Comparison of ENCODE assay signal across 8 mouse cellular contexts in genomic region chr4:149136982-149137770, GRCm38 (mm10). TPM values are rescaled to one million over a fixed set of nuclear protein-coding genes. Genes with fewer than 3 reads are reported as not detected.
A peak's percentile ranks its signal among the peaks of the same experiment; 100 is the strongest.
DNase-seq lines count a peak whose midpoint lies in the region; ATAC-seq and TF ChIP-seq lines count a peak whose summit lies in the region.

TSS of gene Cenps (minus strand) at chr4:149137629.

- no peaks in the 10 kb centered on the region for H3K27me3 ChIP-seq in heart, embryonic 11.5 days (ENCODE audit: control insufficient read depth, insufficient read depth, low read length)
- H3K27me3 ChIP-seq in kidney, embryonic 16.5 days (ENCODE audit: insufficient read depth, low read length), result no peaks in the 10 kb centered on the region
- H3K27me3 ChIP-seq in liver, adult 2 months (ENCODE audit: control insufficient read depth, insufficient read depth, low read length), result no peaks in the 10 kb centered on the region
- no peaks in the 10 kb centered on the region for H3K27me3 ChIP-seq in myocyte (ENCODE audit: control insufficient read depth, insufficient read depth, insufficient read length)
- 0 out of 2 replicates have a peak, but pooled peaks cover 1% of the 10 kb centered on the region for H3K27me3 ChIP-seq in splenic B cell, adult 2 months (ENCODE audit: control insufficient read depth, insufficient read depth, low read length, poor library complexity, severe bottlenecking)

- H3K4me3 ChIP-seq in bone marrow macrophage, adult 2 months (ENCODE audit: insufficient read depth, low read length), result peak within 1 kb of the TSS; percentile 61
- H3K4me3 ChIP-seq in embryonic fibroblast, embryonic 13.5 days (ENCODE audit: insufficient read depth, low read length), result peak within 1 kb of the TSS; percentile 52
- H3K4me3 ChIP-seq in heart, embryonic 11.5 days (ENCODE audit: low read depth, low read length), result peak within 1 kb of the TSS; percentile 50
- H3K4me3 ChIP-seq in kidney, embryonic 16.5 days (ENCODE audit: low read length), result peak within 1 kb of the TSS; percentile 65
- peak within 1 kb of the TSS; percentile 73 for H3K4me3 ChIP-seq in liver, adult 2 months (ENCODE audit: insufficient read depth, low read depth, low read length)
- peak within 1 kb of the TSS; percentile 56 for H3K4me3 ChIP-seq in myocyte

- H3K9me3 ChIP-seq in heart, embryonic 11.5 days (replicated peaks; ENCODE audit: control insufficient read depth, low read length), result no peaks in the 10 kb centered on the region
- H3K9me3 ChIP-seq in kidney, embryonic 16.5 days (ENCODE audit: low read length), result no peaks in the 10 kb centered on the region

- peak within 1 kb of the TSS; percentile 63 for H3K9ac ChIP-seq in heart, embryonic 11.5 days (ENCODE audit: low read depth, low read length)
- peak within 1 kb of the TSS; percentile 78 for H3K9ac ChIP-seq in kidney, embryonic 16.5 days (replicated peaks; ENCODE audit: low read length)
- H3K9ac ChIP-seq in liver, adult 2 months (ENCODE audit: low read depth, low read length), result peak within 1 kb of the TSS; percentile 58

- WGBS in heart, embryonic 11.5 days (ENCODE audit: insufficient replicate concordance), result 1% methylated on average over 68 of the region's 68 CpGs
- WGBS in kidney, embryonic 16.5 days, result 1% methylated on average over 68 of the region's 68 CpGs
- 3% methylated on average over 68 of the region's 68 CpGs for WGBS in liver, adult 2 months

- peak within 1 kb of the TSS; percentile 47 for H3K27ac ChIP-seq in bone marrow macrophage, adult 2 months (ENCODE audit: insufficient read depth, low read depth, low read length)
- no peak within 1 kb of the TSS for H3K27ac ChIP-seq in embryonic fibroblast, embryonic 13.5 days (ENCODE audit: insufficient read depth, low read length)
- peak within 1 kb of the TSS; percentile 83 for H3K27ac ChIP-seq in heart, embryonic 11.5 days (ENCODE audit: low read depth, low read length)
- peak within 1 kb of the TSS; percentile 92 for H3K27ac ChIP-seq in kidney, embryonic 16.5 days (ENCODE audit: low read length)
- no peak within 1 kb of the TSS for H3K27ac ChIP-seq in liver, adult 2 months (replicated peaks; ENCODE audit: insufficient read depth, low read depth, low read length)

- TF ChIP-seq CTCF in bone marrow macrophage, adult 2 months (IDR thresholded peaks at IDR 0.05; ENCODE audit: low read depth, low read length), result peak; percentile 72; the same call in 1 of the 2 replicates
- peak; percentile 85 for TF ChIP-seq CTCF in embryonic fibroblast, embryonic 13.5 days (IDR thresholded peaks at IDR 0.05; ENCODE audit: borderline replicate concordance, insufficient read depth, low read length)
- peak; percentile 87 for TF ChIP-seq CTCF in liver, adult 2 months (IDR thresholded peaks at IDR 0.05; ENCODE audit: low read depth, low read length)

- peak within 1 kb of the TSS; percentile 68 for H3K4me2 ChIP-seq in heart, embryonic 11.5 days
- H3K4me2 ChIP-seq in kidney, embryonic 16.5 days (replicated peaks; ENCODE audit: low read depth, low read length), result peak within 1 kb of the TSS; percentile 66
- H3K4me2 ChIP-seq in myocyte (ENCODE audit: low read depth), result peak within 1 kb of the TSS; percentile 78

- no peaks in the 10 kb centered on the region for H3K79me2 ChIP-seq in liver, adult 2 months (ENCODE audit: control insufficient read depth, insufficient read depth, low read length)
- peaks cover 3% of the 10 kb centered on the region for H3K79me2 ChIP-seq in myocyte (ENCODE audit: control insufficient read depth, insufficient read depth)

- TF ChIP-seq POLR2A in bone marrow macrophage, adult 2 months (IDR thresholded peaks at IDR 0.05; ENCODE audit: borderline replicate concordance, low read depth, low read length), result no peak
- TF ChIP-seq POLR2A in embryonic fibroblast, embryonic 13.5 days (IDR thresholded peaks at IDR 0.05; ENCODE audit: low read depth, low read length), result peak; percentile 63
- no peak for TF ChIP-seq POLR2A in liver, adult 2 months (IDR thresholded peaks at IDR 0.05; ENCODE audit: extremely low read depth, insufficient read depth, low read length)
- TF ChIP-seq POLR2A in myocyte (IDR thresholded peaks at IDR 0.05; ENCODE audit: insufficient read length, low read depth), result peak; percentile 58

- peaks cover 4% of the 10 kb centered on the region for H3K4me1 ChIP-seq in bone marrow macrophage, adult 2 months (ENCODE audit: control insufficient read depth, insufficient read depth, low read length)
- H3K4me1 ChIP-seq in embryonic fibroblast, embryonic 13.5 days (ENCODE audit: control insufficient read depth, insufficient read depth, low read length), result peaks cover 3% of the 10 kb centered on the region
- H3K4me1 ChIP-seq in heart, embryonic 11.5 days (ENCODE audit: control insufficient read depth, insufficient read depth, low read length), result no peaks in the 10 kb centered on the region
- peaks cover 6% of the 10 kb centered on the region for H3K4me1 ChIP-seq in kidney, embryonic 16.5 days (ENCODE audit: insufficient read depth, low read length)
- H3K4me1 ChIP-seq in liver, adult 2 months (ENCODE audit: control insufficient read depth, insufficient read depth, low read length), result no peaks in the 10 kb centered on the region

- ATAC-seq in heart, embryonic 11.5 days (replicated peaks; ENCODE audit: insufficient number of reproducible peaks, low FRiP score, low TSS enrichment), result peak; percentile 81
- peak; percentile 94 for ATAC-seq in kidney, embryonic 16.5 days (ENCODE audit: low FRiP score, low TSS enrichment)

- no peaks in the 10 kb centered on the region for H3K36me3 ChIP-seq in heart, embryonic 11.5 days (ENCODE audit: control insufficient read depth, insufficient read depth, low read length)
- H3K36me3 ChIP-seq in kidney, embryonic 16.5 days (ENCODE audit: insufficient read depth, low read length), result no peaks in the 10 kb centered on the region
- no peaks in the 10 kb centered on the region for H3K36me3 ChIP-seq in liver, adult 2 months (ENCODE audit: control insufficient read depth, insufficient read depth, low read length)
- no peaks in the 10 kb centered on the region for H3K36me3 ChIP-seq in myocyte (ENCODE audit: control insufficient read depth, insufficient read depth)
- H3K36me3 ChIP-seq in splenic B cell, adult 2 months (ENCODE audit: control insufficient read depth, insufficient read depth, low read length, poor library complexity, severe bottlenecking), result no peaks in the 10 kb centered on the region

- peak within 1 kb of the TSS; percentile 5 for H3ac ChIP-seq in myocyte (ENCODE audit: control insufficient read depth, insufficient read length)

- DNase-seq in A20 (ENCODE audit: low read depth, low spot score), result peak; percentile 95
- DNase-seq in liver, adult 2 months (ENCODE audit: extremely low read depth, low read depth, low spot score), result peak; percentile 51
- peak; percentile 93 for DNase-seq in splenic B cell, adult 2 months (ENCODE audit: low read depth, low spot score)

TF ChIP-seq in myocyte, 11 proteins besides CTCF, POLR2A, EP300 and RAD21:
- peak; percentile 89 for TF ChIP-seq E2F4 (IDR thresholded peaks at IDR 0.05; ENCODE audit: insufficient read depth)
- no peak for TF ChIP-seq MYOD1 (IDR thresholded peaks at IDR 0.05; ENCODE audit: control insufficient read depth in 1 of 3, insufficient read length in 2 of 3, low read depth in 2 of 3)
- no peak for TF ChIP-seq REST (IDR thresholded peaks at IDR 0.05; ENCODE audit: insufficient read depth, insufficient read length)
- no peak for TF ChIP-seq TCF12 (IDR thresholded peaks at IDR 0.05; ENCODE audit: insufficient read depth, poor library complexity, severe bottlenecking)
- peak; percentile 24 for TF ChIP-seq SRF (IDR thresholded peaks at IDR 0.05; ENCODE audit: control insufficient read depth, insufficient read length, low read depth)
- no peak for TF ChIP-seq MAX (IDR thresholded peaks at IDR 0.05; ENCODE audit: low read depth)
- TF ChIP-seq TCF3 (IDR thresholded peaks at IDR 0.05; ENCODE audit: insufficient read length, low read depth), result no peak
- TF ChIP-seq MYOG (IDR thresholded peaks at IDR 0.05; ENCODE audit: control insufficient read depth in 1 of 3, insufficient read depth in 1 of 3, insufficient read length in 2 of 3, low read depth in 2 of 3), result no peak
- no peak for TF ChIP-seq CEBPB (IDR thresholded peaks at IDR 0.05; ENCODE audit: insufficient read depth, poor library complexity, severe bottlenecking)
- TF ChIP-seq USF1 (IDR thresholded peaks at IDR 0.05; ENCODE audit: low read depth), result no peak
- no peak for TF ChIP-seq POLR2AphosphoS2 (IDR thresholded peaks at IDR 0.05; ENCODE audit: insufficient read length, low read depth)
TF ChIP-seq in myocyte: peak in this region for 2.

RNA-seq across cellular contexts. Expression of gene Cenps, which starts in this region (rescaled TPM):
- 7.2 and 7.3 TPM in 2 replicates for polyA plus RNA-seq in bone marrow macrophage, adult 2 months (2012; ENCODE audit: insufficient read depth, insufficient read length, missing spikeins)
- 7.3 and 8.9 TPM in 2 replicates for polyA plus RNA-seq in embryonic fibroblast, embryonic 13.5 days (2011; ENCODE audit: insufficient read length, low read depth, missing spikeins)
- 30.1 and 33.3 TPM in 2 replicates for polyA plus RNA-seq in heart, embryonic 11.5 days (2014; fragmentation: Nextera tagmentation; extraction: Ambion mirVana)
- polyA plus RNA-seq in kidney, embryonic 16.5 days (2015; fragmentation: Nextera tagmentation; extraction: Ambion mirVana), result 34.0 and 36.3 TPM in 2 replicates
- 0.40 and 0.46 TPM in 2 replicates for total RNA-seq in liver, adult 2 months (2014; rRNA removed)
- 0.19 and 0.33 TPM in 2 replicates for polyA plus RNA-seq in liver, adult 2 months (2012; rRNA removed)
- 7.3 TPM for polyA plus RNA-seq in myocyte (2012; fragmentation: generic; extraction: Trizol)

Comparison
In these comparisons a context has a peak if more than half of its experiments do, and no peak if none do; other contexts are left out.
1. Peak in DNase-seq, H3K4me3 ChIP-seq and H3K9ac ChIP-seq in liver, adult 2 months; RNA of the gene not detected or under 1 TPM.
2. H3K27ac ChIP-seq: peak in bone marrow macrophage, adult 2 months (single experiment), heart, embryonic 11.5 days (single experiment) and kidney, embryonic 16.5 days (single experiment); none in embryonic fibroblast, embryonic 13.5 days (single experiment) and liver, adult 2 months (single experiment).
3. POLR2A ChIP-seq: peak in embryonic fibroblast, embryonic 13.5 days (single experiment) and myocyte (single experiment); none in bone marrow macrophage, adult 2 months (single experiment) and liver, adult 2 months (single experiment).
4. Peak in every context shown above with its lines, with median percentiles within 50 percentile points of each other: DNase-seq, H3K4me3 ChIP-seq, CTCF ChIP-seq, H3K4me2 ChIP-seq and H3K9ac ChIP-seq.